Mouse (Mus musculus) limb, embryonic 11.5 days (tissue): ENCODE data around the gene Esyt1. TPM values are rescaled to one million over a fixed set of nuclear protein-coding genes. Genes with fewer than 3 reads are reported as not detected.
"Not testable (repeated sequence)": the region's sequence is repeated elsewhere in the genome, so short reads cannot be mapped to it uniquely, and the experiment has no call there.

ENCODE experiments used
- ATAC-seq: fragments of 200-750 bp; cut with Nextera tagmentation; 2 replicates; pipeline ENCODE4 v1.8.0; 2017; ENCODE audit warnings: low read depth; ENCODE audit not compliant: insufficient number of reproducible peaks, low FRiP score, low TSS enrichment
- DNase-seq: peaks from one replicate; pipeline ENCODE4 v3.0.0-alpha.2; 2015; ENCODE audit warnings: low spot score
- H3K27ac ChIP-seq: fragments of 300-500 bp; sonication (generic); replicated peaks from 2 replicates; pipeline ENCODE4 v1.5.1; 2014; ENCODE audit warnings: low read depth, mild to moderate bottlenecking, low read length
- H3K27me3 ChIP-seq: fragments of 300-500 bp; sonication (generic); 2 replicates; pipeline ENCODE4 v1.6.1; 2014; ENCODE audit warnings: mild to moderate bottlenecking, low read length, mixed read lengths; ENCODE audit not compliant: control insufficient read depth, insufficient read depth
- H3K36me3 ChIP-seq: fragments of 300-500 bp; sonication (generic); 2 replicates; pipeline ENCODE4 v1.6.1; 2014; ENCODE audit warnings: mild to moderate bottlenecking, low read length, moderate library complexity, mixed read lengths; ENCODE audit not compliant: control insufficient read depth, insufficient read depth
- H3K4me1 ChIP-seq: fragments of 300-500 bp; sonication (generic); 2 replicates; pipeline ENCODE4 v1.6.1; 2014; ENCODE audit warnings: low read length, mixed read lengths; ENCODE audit not compliant: control insufficient read depth, insufficient read depth
- H3K4me2 ChIP-seq: fragments of 300-500 bp; sonication (generic); 2 replicates; pipeline ENCODE4 v1.6.1; 2014; ENCODE audit warnings: low read depth, mild to moderate bottlenecking, moderate library complexity; ENCODE audit not compliant: severe bottlenecking
- H3K4me3 ChIP-seq: fragments of 300-500 bp; sonication (generic); 2 replicates; pipeline ENCODE4 v1.5.1; 2014; ENCODE audit warnings: low read depth, low read length
- H3K9ac ChIP-seq: fragments of 300-500 bp; sonication (generic); 2 replicates; pipeline ENCODE4 v1.6.1; 2014; ENCODE audit warnings: mild to moderate bottlenecking, low read length
- H3K9me3 ChIP-seq: fragments of 300-500 bp; sonication (generic); 2 replicates; pipeline ENCODE4 v1.6.1; 2016; ENCODE audit warnings: low read length; ENCODE audit not compliant: control insufficient read depth
- WGBS: fragments of 180-500 bp; shearing (Covaris S2); extraction: QIAGEN DNeasy Blood & Tissue Kit; methylation state at CpG from one replicate; pipeline ENCODE4 v1.1.7; 2014; 5-methylcytosine and 5-hydroxymethylcytosine counted together
- polyA plus RNA-seq: library from polyadenylated mRNA; unstranded; fragments of >200 nt; fragmentation: Nextera tagmentation; extraction: Ambion mirVana; gene quantifications from 2 replicates; pipeline ENCODE4 v1.2.1, GENCODE M21; 2014

Gene Esyt1
- 7.6 and 8.9 TPM in 2 replicates for polyA plus RNA-seq

DNA sequence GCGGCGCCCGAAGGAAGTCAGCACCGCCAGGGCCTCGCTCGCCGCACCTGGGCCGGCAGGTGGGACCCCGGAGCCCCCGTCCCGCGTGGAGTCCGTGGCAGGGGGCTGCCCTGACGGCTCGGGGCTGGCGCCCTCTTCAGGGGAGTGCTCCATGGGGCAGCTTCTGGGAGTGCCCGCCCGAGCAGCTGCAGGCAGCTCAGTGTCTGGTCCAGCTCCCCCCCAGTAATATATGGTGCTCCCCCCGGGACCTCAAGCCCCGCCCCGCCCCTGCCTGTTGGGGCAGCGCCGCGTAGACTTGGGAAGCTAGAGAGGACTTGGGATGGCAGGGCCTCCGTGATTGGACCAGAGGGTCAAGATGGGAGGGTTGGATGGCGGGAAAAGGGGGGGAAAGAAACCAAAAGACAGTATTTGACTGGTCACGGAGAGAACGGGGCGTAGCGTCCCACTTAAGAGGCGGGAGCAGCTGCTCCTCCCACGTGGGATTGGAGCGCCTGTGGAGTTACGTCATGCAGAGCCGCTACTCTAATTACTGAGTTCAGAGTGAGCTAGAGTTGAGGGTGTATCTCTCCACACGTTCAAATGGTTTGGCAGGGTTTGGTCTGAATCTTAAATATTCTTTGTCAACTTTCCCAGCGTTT, at the start of gene Esyt1:
Gene Esyt1, minus strand, starts transcription at position 201 of the 638 bp plus-strand sequence.
- peak within 1 kb of the TSS; percentile 56 for H3K9ac ChIP-seq
- peak; percentile 95 for ATAC-seq
- no peak within 1 kb of the TSS for H3K27ac ChIP-seq
- under 1% methylated on average over 37 of the region's 37 CpGs for WGBS
- peaks cover 29% of the 10 kb centered on the region for H3K27me3 ChIP-seq
- peak within 1 kb of the TSS; percentile 67 for H3K4me3 ChIP-seq
- H3K9me3 ChIP-seq = no peaks in the 10 kb centered on the region
- H3K36me3 ChIP-seq = no peaks in the 10 kb centered on the region
- H3K4me2 ChIP-seq = peak within 1 kb of the TSS; percentile 100
- peak; percentile 90 for DNase-seq
- peaks cover 6% of the 10 kb centered on the region; the same call in 1 of the 2 replicates for H3K4me1 ChIP-seq

- Histone ChIP-seq H3K27me3 (no peaks in the 10 kb centered on the region), H3K27ac (no peak overlapping the region), H3K9me3 (no peaks in the 10 kb centered on the region), H3K4me1 (no peaks in the 10 kb centered on the region), H3K9ac (no peak overlapping the region), H3K4me2 (no peak overlapping the region), H3K36me3 (no peaks in the 10 kb centered on the region), H3K4me3 (no peak overlapping the region)
- WGBS = 82% methylated on average over 2 of the region's 2 CpGs
- DNase-seq (no peak), ATAC-seq (no peak)
Observed at GRCm38 (mm10) chr10:128575063-128575462, 49.4 kb upstream of the Esyt1 start.

- H3K4me1 ChIP-seq = 0 out of 2 replicates have a peak, but pooled peaks cover 3% of the 10 kb centered on the region
- H3K4me3 ChIP-seq = peak within 1 kb of the TSS; percentile 63
- DNase-seq = peak; percentile 99
- peak within 1 kb of the TSS; percentile 78 for H3K27ac ChIP-seq
- no peaks in the 10 kb centered on the region for H3K27me3 ChIP-seq
- peak; percentile 98 for ATAC-seq
- peak within 1 kb of the TSS; percentile 81 for H3K4me2 ChIP-seq
- H3K36me3 ChIP-seq = peaks cover 18% of the 10 kb centered on the region
- 0% methylated on average over 58 of the region's 58 CpGs for WGBS
- peak within 1 kb of the TSS; percentile 85 for H3K9ac ChIP-seq
- H3K9me3 ChIP-seq = no peaks in the 10 kb centered on the region
Observed at GRCm38 (mm10) chr10:128565788-128566531, 40.3 kb upstream of the Esyt1 start, which contains the start of gene Pa2g4. Gene Pa2g4 (minus strand): TSS chr10:128565987.

DNA sequence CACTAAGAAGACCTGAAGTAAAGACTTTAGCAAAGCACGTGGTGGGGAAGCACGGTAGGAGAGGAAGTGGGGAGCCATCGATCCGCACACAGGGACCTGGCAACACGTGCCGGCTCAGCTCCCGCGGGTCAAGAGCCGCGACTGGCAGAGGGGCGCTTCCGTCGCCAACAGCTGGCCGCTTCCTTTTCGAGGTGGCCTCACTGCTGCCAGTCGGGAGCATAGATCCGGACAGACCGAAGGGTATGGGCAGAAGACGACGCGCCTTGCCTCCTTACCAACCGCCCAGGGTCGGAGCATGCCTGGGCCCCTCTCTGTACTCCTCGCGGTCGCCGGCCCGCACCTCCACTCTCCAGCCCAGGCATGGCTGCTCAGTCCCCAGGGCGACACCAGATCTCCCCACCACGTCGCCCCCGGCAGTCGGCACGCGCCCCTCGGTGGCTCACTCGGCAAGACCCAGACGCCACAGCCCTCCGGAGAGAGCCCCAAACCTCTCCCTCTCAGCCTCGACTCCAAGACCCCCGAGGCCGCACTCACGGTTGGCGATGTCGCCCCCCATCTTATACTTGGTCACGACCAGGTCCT, 39.6 kb upstream of the Esyt1 start:
- WGBS = under 1% methylated on average over 45 of the region's 46 CpGs
- Histone ChIP-seq H3K4me1 (0 out of 2 replicates have a peak, but pooled peaks cover 3% of the 10 kb centered on the region), H3K9me3 (no peaks in the 10 kb centered on the region), H3K9ac (peak overlapping the region; percentile 85), H3K4me3 (peak overlapping the region; percentile 63), H3K27me3 (no peaks in the 10 kb centered on the region), H3K27ac (peak overlapping the region; percentile 78), H3K36me3 (peaks cover 23% of the 10 kb centered on the region), H3K4me2 (peak overlapping the region; percentile 81)
- DNase-seq (peak; percentile 61), ATAC-seq (peak; percentile 32)

GRCm38 (mm10) chr10:128563544-128563943, 37.9 kb upstream of the Esyt1 start:
- Histone ChIP-seq H3K27ac (no peak overlapping the region), H3K4me3 (no peak overlapping the region), H3K4me2 (0 out of 2 replicates have a peak overlapping the region, but pooled peaks have one; percentile 81), H3K36me3 (peaks cover 31% of the 10 kb centered on the region), H3K4me1 (0 out of 2 replicates have a peak, but pooled peaks cover 3% of the 10 kb centered on the region), H3K9me3 (no peaks in the 10 kb centered on the region), H3K27me3 (no peaks in the 10 kb centered on the region), H3K9ac (no peak overlapping the region)
- WGBS = 88% methylated on average over 6 of the region's 6 CpGs
- ATAC-seq (no peak), DNase-seq (no peak)

DNA sequence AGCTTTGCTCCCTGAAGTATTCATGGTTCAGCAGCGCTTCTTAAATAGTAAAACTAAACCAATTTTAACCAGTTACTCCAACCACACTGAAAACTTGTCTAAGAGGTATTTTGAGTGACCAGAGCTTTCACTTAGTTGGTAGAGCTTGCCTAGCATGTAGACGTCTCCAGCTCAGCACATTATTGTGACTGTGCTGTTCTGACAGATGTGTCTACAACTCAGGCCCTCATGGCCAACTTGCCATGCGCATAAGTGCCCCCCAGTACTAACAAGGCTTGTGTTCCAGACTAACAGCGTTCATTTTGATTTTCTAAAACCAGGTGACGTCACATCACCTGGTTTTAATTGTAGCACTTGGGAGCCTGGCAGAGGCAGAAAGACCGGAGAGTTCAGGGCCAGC, 31.3 kb upstream of the Esyt1 start:
- H3K36me3 ChIP-seq = peaks cover 26% of the 10 kb centered on the region
- no peak overlapping the region for H3K4me3 ChIP-seq
- no peaks in the 10 kb centered on the region for H3K27me3 ChIP-seq
- H3K4me2 ChIP-seq = no peak overlapping the region
- DNase-seq = no peak
- no peaks in the 10 kb centered on the region for H3K9me3 ChIP-seq
- H3K9ac ChIP-seq = no peak overlapping the region
- no peaks in the 10 kb centered on the region for H3K4me1 ChIP-seq
- H3K27ac ChIP-seq = no peak overlapping the region
- no peak for ATAC-seq
- WGBS = 66% methylated on average over 6 of the region's 6 CpGs

GRCm38 (mm10) chr10:128556286-128556685, 30.6 kb upstream of the Esyt1 start:
- no peaks in the 10 kb centered on the region for H3K27me3 ChIP-seq
- peaks cover 20% of the 10 kb centered on the region for H3K36me3 ChIP-seq
- H3K4me2 ChIP-seq = no peak overlapping the region
- H3K4me3 ChIP-seq = no peak overlapping the region
- DNase-seq (no peak), ATAC-seq (no peak)
- H3K27ac ChIP-seq = no peak overlapping the region
- no peaks in the 10 kb centered on the region for H3K9me3 ChIP-seq
- H3K9ac ChIP-seq = no peak overlapping the region
- H3K4me1 ChIP-seq = no peaks in the 10 kb centered on the region

DNA sequence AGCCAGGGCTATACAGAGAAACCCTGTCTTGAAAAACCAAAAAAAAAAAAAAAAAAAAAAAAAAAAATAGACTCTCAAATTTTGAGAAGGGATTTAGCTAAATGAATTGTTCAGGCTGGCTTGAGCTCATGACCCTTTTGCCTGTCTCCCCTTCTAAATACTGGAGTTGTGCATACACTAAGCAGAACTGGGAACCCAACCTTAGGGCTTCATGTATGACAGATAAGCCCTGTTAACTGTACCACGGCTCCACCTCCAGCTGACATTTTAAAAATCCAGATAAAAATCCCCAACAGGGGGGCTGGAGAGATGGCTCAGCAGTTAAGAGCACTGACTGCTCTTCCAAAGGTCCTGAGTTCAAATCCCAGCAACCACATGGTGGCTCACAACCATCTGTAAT, 29.9 kb upstream of the Esyt1 start:
- H3K4me1 ChIP-seq, ATAC-seq, H3K9ac ChIP-seq, H3K9me3 ChIP-seq, H3K4me3 ChIP-seq, H3K4me2 ChIP-seq, DNase-seq, H3K27me3 ChIP-seq, H3K27ac ChIP-seq: not testable (repeated sequence)
- 94% methylated on average over 1 of the region's 1 CpGs for WGBS
- peaks cover 15% of the 10 kb centered on the region for H3K36me3 ChIP-seq
